Mouse (Mus musculus): ENCODE measurements at regions not wholly inside any gene's neighbourhood (a gene's known extent, or its start where the extent isn't known, plus 50 kb on each side); places are given as distances from the start of the nearest gene placed in this dataset.

GRCm38 (mm10) chr4:25408696-25409448 is 127.3 kb upstream of the Ufl1 start:
- no peaks in the 10 kb centered on the region for H3K4me1 ChIP-seq (ENCODE audit: control insufficient read depth in 1 of 2, insufficient read depth in 2 of 2)
- H3K9ac ChIP-seq (ENCODE audit: insufficient read depth, low read depth) = no peak overlapping the region
- dilution Hi-C loops (cut with MboI; ENCODE audit: extremely low pct_ligation_motif_present, extremely low pct_unique_long_range_greater_than_20kb, low sequenced_read_pairs) (no loop called here), in situ Hi-C loops (cut with MboI; ENCODE audit: low pct_ligation_motif_present, low pct_unique_long_range_greater_than_20kb, low sequenced_read_pairs) (no loop called here)
- H3K4me2 ChIP-seq (ENCODE audit: insufficient read depth, low read depth, poor library complexity, severe bottlenecking) = no peak overlapping the region
- H3K27me3 ChIP-seq (replicated peaks) = no peaks in the 10 kb centered on the region
- H3K4me3 ChIP-seq (replicated peaks in 1 of 3; ENCODE audit: low read depth in 2 of 3, low read length in 2 of 3, poor library complexity in 1 of 3) = no peak overlapping the region
- H3K9me3 ChIP-seq (replicated peaks; ENCODE audit: low read length) = no peaks in the 10 kb centered on the region
- no peaks in the 10 kb centered on the region for H3K36me3 ChIP-seq (replicated peaks in 1 of 2; ENCODE audit: control insufficient read depth in 1 of 2, insufficient read depth in 1 of 2, low read length in 1 of 2)
- H3K27ac ChIP-seq (ENCODE audit: insufficient read depth, low read depth) = no peak overlapping the region
- no peak for TF ChIP-seq MAFK (IDR thresholded peaks at IDR 0.05; ENCODE audit: insufficient replicate concordance, low read length)
- DNase-seq (ENCODE audit: extremely low read depth) = no peak
- H3K79me2 ChIP-seq (replicated peaks; ENCODE audit: control insufficient read depth, extremely low read depth, insufficient read depth, poor library complexity, severe bottlenecking) = no peaks in the 10 kb centered on the region

- Histone ChIP-seq H3K9ac (ENCODE audit: insufficient read depth, low read depth) (no peak overlapping the region), H3K27me3 (replicated peaks) (no peaks in the 10 kb centered on the region), H3K9me3 (replicated peaks; ENCODE audit: low read length) (no peaks in the 10 kb centered on the region), H3K27ac (ENCODE audit: insufficient read depth, low read depth) (no peak overlapping the region), H3K36me3 (replicated peaks in 1 of 2; ENCODE audit: control insufficient read depth in 1 of 2, insufficient read depth in 1 of 2, low read length in 1 of 2) (no peaks in the 10 kb centered on the region), H3K4me3 (replicated peaks in 1 of 3; ENCODE audit: low read depth in 2 of 3, low read length in 2 of 3, poor library complexity in 1 of 3) (no peak overlapping the region), H3K79me2 (replicated peaks; ENCODE audit: control insufficient read depth, extremely low read depth, insufficient read depth, poor library complexity, severe bottlenecking) (no peaks in the 10 kb centered on the region), H3K4me1 (ENCODE audit: control insufficient read depth in 1 of 2, insufficient read depth in 2 of 2) (no peaks in the 10 kb centered on the region), H3K4me2 (ENCODE audit: insufficient read depth, low read depth, poor library complexity, severe bottlenecking) (no peak overlapping the region)
- in situ Hi-C loops (cut with MboI; ENCODE audit: low pct_ligation_motif_present, low pct_unique_long_range_greater_than_20kb, low sequenced_read_pairs) = no loop called here
- TF ChIP-seq ETS1 (conservative IDR thresholded peaks at IDR 0.05; ENCODE audit: low read depth, low read length) (no peak), MAFK (IDR thresholded peaks at IDR 0.05; ENCODE audit: insufficient replicate concordance, low read length) (no peak), HCFC1 (IDR thresholded peaks at IDR 0.05; ENCODE audit: low read depth, low read length) (no peak), ELF1 (IDR thresholded peaks at IDR 0.05; ENCODE audit: low read depth, low read length) (no peak), PAX5 (IDR thresholded peaks at IDR 0.05; ENCODE audit: low read length) (no peak), GABPA (IDR thresholded peaks at IDR 0.05; ENCODE audit: insufficient replicate concordance, low read depth, low read length) (no peak), MAZ (IDR thresholded peaks at IDR 0.05; ENCODE audit: low read depth, low read length) (no peak), NELFE (IDR thresholded peaks at IDR 0.05; ENCODE audit: low read depth, low read length) (no peak), ZNF384 (IDR thresholded peaks at IDR 0.05; ENCODE audit: low read depth, low read length) (no peak), ZKSCAN1 (IDR thresholded peaks at IDR 0.05; ENCODE audit: borderline replicate concordance, low read depth, low read length) (no peak), USF1 (IDR thresholded peaks at IDR 0.05; ENCODE audit: low read depth, low read length) (no peak)
- dilution Hi-C loops (cut with MboI; ENCODE audit: extremely low pct_ligation_motif_present, extremely low pct_unique_long_range_greater_than_20kb, low sequenced_read_pairs) = no loop called here
- DNase-seq (ENCODE audit: extremely low read depth) = no peak
These were observed 126.2 kb upstream of the Ufl1 start for GRCm38 (mm10) chr4:25407842-25408241.

- peak overlapping the region; percentile 36; the same call in 1 of the 2 replicates for H3K4me2 ChIP-seq (ENCODE audit: insufficient read depth, low read depth, poor library complexity, severe bottlenecking)
- H3K79me2 ChIP-seq (replicated peaks; ENCODE audit: control insufficient read depth, extremely low read depth, insufficient read depth, poor library complexity, severe bottlenecking) = no peaks in the 10 kb centered on the region
- no peak overlapping the region for H3K27ac ChIP-seq (ENCODE audit: insufficient read depth, low read depth)
- no peaks in the 10 kb centered on the region for H3K9me3 ChIP-seq (replicated peaks; ENCODE audit: low read length)
- H3K9ac ChIP-seq (ENCODE audit: insufficient read depth, low read depth) = no peak overlapping the region
- no peak for DNase-seq (ENCODE audit: extremely low read depth)
- no peak overlapping the region for H3K4me3 ChIP-seq (replicated peaks in 1 of 3; ENCODE audit: low read depth in 2 of 3, low read length in 2 of 3, poor library complexity in 1 of 3)
- H3K27me3 ChIP-seq (replicated peaks) = no peaks in the 10 kb centered on the region
- no peak for TF ChIP-seq MAX (IDR thresholded peaks at IDR 0.05; ENCODE audit: low read length)
- dilution Hi-C loops (cut with MboI; ENCODE audit: extremely low pct_ligation_motif_present, extremely low pct_unique_long_range_greater_than_20kb, low sequenced_read_pairs) = no loop called here
- no peaks in the 10 kb centered on the region for H3K4me1 ChIP-seq (ENCODE audit: control insufficient read depth in 1 of 2, insufficient read depth in 2 of 2)
- no peaks in the 10 kb centered on the region for H3K36me3 ChIP-seq (replicated peaks in 1 of 2; ENCODE audit: control insufficient read depth in 1 of 2, insufficient read depth in 1 of 2, low read length in 1 of 2)
- in situ Hi-C loops (cut with MboI; ENCODE audit: low pct_ligation_motif_present, low pct_unique_long_range_greater_than_20kb, low sequenced_read_pairs) = no loop called here
These were observed 107.9 kb upstream of the Ufl1 start for GRCm38 (mm10) chr4:25389542-25389941.

Data from CH12.LX (cell line).